Mouse (Mus musculus) MN1 (cell line): ENCODE data around the gene Olfr47.
"Not testable (repeated sequence)": the region's sequence is repeated elsewhere in the genome, so short reads cannot be mapped to it uniquely, and the experiment has no call there.

ENCODE experiments used
- DNase-seq: peaks from one replicate; pipeline ENCODE4 v3.0.0-alpha.2; 2016; ENCODE audit warnings: low spot score

Gene Olfr47

DNA sequence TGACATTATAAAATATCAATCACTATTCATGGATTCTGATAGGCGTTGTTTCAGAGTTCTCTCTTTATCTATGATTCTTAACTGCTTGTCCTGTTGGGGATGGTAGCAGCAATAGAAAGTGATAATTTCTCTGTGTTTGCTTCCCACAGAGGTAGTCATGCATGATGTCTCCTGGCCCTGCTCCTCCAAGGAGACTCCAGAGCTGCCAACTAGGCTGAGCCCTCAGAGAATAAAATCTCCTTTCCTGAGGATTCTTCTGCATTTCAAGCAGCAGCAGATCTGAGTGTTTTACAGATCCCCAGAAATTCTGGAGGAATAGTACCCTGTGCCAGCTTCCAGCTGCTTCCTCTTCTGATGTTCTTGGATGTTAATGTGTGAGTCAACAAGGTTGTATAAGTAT is at the start of gene Olfr47:
Olfr47 (plus strand) TSS at position 275 of the 400 bp plus-strand sequence.
- DNase-seq, result not testable (repeated sequence)

- no peak for DNase-seq
These were observed 40.3 kb upstream of the Olfr47 start for GRCm38 (mm10) chr6:43190986-43191385.

GRCm38 (mm10) chr6:43196781-43197180 is 34.5 kb upstream of the Olfr47 start, which contains the start of gene Olfr435:
Gene Olfr435, plus strand, starts transcription at chr6:43197146.
- no peak for DNase-seq

GRCm38 (mm10) chr6:43198094-43198493 is 33.2 kb upstream of the Olfr47 start:
- no peak for DNase-seq

GRCm38 (mm10) chr6:43202786-43203185 is 28.5 kb upstream of the Olfr47 start:
- DNase-seq, result no peak

- DNase-seq, result no peak
These were observed 26.0 kb upstream of the Olfr47 start for GRCm38 (mm10) chr6:43205355-43205754.

DNA sequence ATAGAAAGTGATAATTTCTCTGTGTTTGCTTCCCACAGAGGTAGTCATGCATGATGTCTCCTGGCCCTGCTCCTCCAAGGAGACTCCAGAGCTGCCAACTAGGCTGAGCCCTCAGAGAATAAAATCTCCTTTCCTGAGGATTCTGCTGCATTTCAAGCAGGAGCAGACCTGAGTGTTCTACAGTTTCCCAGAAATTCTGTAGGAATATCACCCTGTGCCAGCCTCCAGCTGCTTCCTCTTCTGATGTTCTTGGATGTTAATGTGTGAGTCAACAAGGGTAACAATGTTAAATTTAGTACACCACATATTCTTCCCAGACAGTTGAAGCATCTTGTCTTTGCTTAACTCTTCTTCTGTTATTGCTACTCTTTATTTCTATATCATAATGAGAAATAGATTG is 18.5 kb upstream of the Olfr47 start, which contains the start of gene Olfr434:
Olfr434 (plus strand) TSS at position 149 of the 400 bp plus-strand sequence.
- DNase-seq, result not testable (repeated sequence)

- DNase-seq, result no peak
These were observed 10.7 kb downstream of the Olfr47 start for GRCm38 (mm10) chr6:43242061-43242460.

DNA sequence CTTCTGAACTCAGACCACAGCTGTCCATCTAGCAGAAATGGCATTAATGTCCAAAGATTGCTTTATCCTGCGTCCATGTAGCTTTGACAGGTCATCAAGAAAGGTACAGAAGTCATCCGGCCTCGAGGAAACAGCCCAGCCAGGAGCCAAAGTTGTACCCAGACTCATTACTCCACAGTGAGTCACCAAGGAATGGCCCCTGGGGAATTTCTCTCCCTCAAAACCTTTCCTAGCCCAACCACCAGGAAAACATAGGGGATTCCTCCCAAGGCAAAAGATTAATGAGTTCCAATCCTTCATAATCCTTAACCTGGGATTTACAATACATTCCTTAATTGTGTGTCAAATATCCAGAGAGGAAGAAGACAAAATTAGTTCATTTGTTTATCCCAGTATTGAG is 16.1 kb downstream of the Olfr47 start:
- no peak for DNase-seq

GRCm38 (mm10) chr6:43252994-43253393 is 21.7 kb downstream of the Olfr47 start:
- DNase-seq, result no peak

- DNase-seq, result no peak
These were observed 23.0 kb downstream of the Olfr47 start for GRCm38 (mm10) chr6:43254193-43254926.

GRCm38 (mm10) chr6:43260756-43261155 is 29.4 kb downstream of the Olfr47 start:
- DNase-seq, result no peak

- DNase-seq, result no peak
These were observed 34.2 kb downstream of the Olfr47 start, which contains the start of gene Arhgef5 for GRCm38 (mm10) chr6:43265363-43266041. Gene Arhgef5, plus strand, starts transcription at chr6:43265582.

DNA sequence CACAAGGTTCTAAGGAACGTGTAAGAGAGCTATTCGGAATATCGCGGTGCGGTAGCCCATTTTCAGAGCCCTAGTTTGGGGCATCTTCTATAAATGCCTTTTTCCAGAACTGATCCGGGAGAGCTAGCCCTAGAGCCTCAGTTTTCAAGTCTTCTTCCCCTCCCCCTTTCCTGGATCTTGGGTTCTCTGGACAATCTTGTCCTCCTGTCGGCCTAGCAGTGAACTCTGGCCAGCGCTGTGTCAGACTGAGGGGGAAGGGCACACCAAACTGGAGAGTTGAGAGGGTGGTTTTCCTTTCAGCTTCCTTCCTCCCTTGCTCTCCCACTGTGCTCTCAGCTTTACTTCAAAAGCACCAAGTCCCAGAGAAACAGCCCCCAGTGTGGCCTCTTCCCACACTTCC is 35.0 kb downstream of the Olfr47 start:
- no peak for DNase-seq

DNA sequence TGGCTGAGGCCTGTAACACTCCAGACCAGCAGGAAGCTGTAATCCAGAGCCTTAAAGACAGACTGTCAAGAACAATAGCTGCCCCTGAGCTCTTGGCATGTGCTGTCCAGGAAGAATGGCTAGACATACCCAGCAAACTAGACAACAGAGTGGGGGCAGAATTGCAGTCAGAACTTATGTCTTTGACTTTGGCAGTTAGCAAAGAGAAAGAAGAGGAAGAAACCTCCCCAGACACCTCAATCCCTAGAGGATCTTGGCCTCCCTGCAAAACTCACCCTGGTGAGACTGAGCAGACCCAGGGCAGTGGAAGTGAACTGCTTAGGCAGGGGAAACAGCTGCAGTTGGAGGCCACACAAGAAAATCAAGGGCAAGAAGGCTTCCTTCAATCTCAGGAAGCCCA is 41.3 kb downstream of the Olfr47 start:
- DNase-seq, result no peak

DNA sequence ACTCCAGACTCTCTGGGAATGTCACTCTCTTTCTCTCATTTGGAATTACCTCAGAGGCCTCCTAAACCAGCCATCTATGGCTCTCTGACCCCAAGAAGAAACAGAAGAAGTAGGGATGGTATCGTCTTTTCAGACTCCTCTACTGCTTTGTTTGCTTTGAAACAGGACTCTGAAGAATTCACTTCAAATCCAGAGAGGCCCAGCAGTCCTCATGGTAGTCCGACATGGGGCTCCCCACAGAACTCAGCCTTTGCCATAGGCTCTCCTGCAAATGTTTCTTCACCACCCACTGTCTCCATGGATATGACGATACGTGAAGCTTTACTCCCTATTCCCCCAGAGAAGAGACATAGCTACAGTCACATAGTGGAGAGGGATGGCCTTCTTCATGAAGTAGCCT is 42.8 kb downstream of the Olfr47 start:
- no peak for DNase-seq

DNA sequence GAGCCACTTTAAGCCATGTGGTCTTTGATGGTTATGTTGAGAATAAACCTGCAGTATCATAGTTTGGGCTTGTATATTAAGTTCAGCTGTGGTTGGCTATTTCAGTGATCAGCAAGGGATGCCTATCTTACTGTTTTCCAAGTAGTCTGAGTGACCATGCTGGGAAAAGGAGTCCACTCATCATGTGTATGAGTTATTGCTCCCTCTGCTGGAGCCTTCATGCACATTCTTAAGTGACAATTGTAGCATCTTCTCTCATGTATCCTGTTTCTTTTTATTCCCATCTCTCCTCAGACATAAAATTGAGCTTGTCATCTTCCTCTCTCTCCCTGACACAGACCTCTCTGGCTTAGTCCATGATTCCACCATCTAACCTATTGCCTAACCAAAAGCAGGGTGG is 46.9 kb downstream of the Olfr47 start:
- no peak for DNase-seq

DNA sequence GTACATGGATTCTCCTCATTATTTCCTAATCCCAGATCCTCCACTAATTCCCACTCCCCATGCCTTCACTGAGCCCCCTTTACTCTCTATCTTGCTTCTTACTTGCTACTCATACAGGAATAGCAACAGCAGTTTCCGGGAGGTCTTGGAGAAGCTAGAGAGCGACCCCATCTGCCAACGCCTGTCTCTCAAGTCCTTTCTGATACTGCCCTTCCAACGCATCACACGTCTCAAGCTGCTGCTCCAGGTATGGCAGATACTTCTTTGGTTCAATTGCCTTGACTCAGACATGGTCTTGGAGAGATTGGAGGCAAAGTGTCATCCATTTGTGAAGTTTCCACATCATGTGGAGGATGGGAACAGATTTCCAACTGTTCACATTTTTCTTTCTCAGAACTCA is 49.2 kb downstream of the Olfr47 start:
- DNase-seq, result no peak
